Mouse (Mus musculus): ENCODE measurements around the gene Nab2.

GRCm38 (mm10) chr10:127641861-127642771, 26.3 kb downstream of the Nab2 start:
- peak; percentile 85 for TF ChIP-seq CTCF (IDR thresholded peaks at IDR 0.05; ENCODE audit: low read depth, low read length)
- no peak for TF ChIP-seq GATA1 (IDR thresholded peaks at IDR 0.05; ENCODE audit: borderline replicate concordance, low read length)
- TF ChIP-seq POLR2AphosphoS5 (IDR thresholded peaks at IDR 0.05; ENCODE audit: insufficient replicate concordance, low read depth, low read length), result no peak
- TF ChIP-seq GATA2 (IDR thresholded peaks at IDR 0.05; ENCODE audit: borderline replicate concordance, low read depth, low read length), result no peak
- TF ChIP-seq TAL1 (conservative IDR thresholded peaks at IDR 0.05; ENCODE audit: low read depth, low read length), result no peak
